Mouse (Mus musculus): ENCODE measurements around the gene Mmaa.

The Mmaa gene

DNA sequence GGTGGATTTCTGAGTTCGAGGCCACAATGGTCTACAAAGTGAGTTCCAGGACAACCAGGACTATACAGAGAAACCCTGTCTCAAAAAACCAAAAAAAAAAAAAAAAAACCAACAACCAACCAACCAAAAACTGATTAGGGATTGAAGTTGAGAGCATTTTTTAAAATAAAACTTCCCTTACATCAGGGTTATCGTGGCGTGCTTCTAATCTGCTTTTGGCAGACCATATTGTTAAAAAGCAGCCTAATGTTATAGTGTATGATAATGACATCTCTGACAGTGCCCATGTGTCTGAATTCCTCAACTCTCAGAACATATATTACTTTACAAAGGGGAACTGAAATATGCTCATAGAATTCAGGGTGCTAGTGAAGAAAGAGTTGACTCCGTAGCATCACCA, 6.5 kb downstream of the Mmaa start:
- DNase-seq (ENCODE audit: low spot score) = no peak

DNA sequence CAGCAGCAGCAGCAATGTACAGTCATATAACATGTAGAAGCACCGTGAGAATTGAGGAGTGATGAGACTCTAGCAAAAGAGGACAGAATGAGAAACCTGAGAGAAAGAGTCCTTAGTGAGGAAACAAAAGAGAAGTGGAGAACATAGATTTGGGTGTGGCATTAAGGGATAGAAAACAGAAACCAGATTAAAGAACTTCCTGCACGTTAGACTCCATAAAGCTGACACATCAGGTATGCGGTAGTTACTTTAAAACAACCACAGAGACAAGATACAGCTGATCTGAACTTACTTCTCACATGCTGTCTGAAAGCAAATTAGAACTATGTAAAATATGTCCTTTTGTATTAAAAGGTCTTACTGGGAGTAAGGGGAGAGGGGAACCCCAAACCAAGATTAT, 8.3 kb downstream of the Mmaa start:
- no peak for DNase-seq (ENCODE audit: low spot score)

GRCm38 (mm10) chr8:79284626-79285025, 10.1 kb downstream of the Mmaa start:
- DNase-seq (ENCODE audit: low spot score) = no peak

DNA sequence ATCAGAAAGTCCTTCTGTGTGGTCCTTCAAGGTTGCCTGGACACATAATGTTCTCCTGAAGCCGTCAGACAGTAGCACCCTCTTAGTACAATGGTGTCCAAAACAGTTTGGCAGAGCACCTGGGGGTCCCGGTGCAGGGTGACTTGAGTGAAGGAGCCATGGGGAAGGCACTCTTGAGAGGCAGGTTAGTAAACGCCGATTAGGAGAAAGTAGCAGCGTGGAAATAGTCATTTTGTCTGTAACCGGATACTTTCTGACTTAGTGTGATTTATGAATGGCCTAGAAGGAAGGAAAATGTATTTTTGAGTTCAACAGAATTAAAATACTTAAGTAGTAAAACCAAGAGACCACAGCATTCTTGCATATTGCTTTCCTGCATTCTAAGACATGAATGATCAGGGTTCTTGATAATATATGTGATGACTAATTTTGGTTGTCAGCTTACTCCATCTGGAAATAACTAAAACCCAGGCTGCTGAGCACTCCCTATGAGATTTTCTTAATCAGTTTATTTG, 13.3 kb downstream of the Mmaa start:
- DNase-seq (ENCODE audit: low spot score) = no peak

DNA sequence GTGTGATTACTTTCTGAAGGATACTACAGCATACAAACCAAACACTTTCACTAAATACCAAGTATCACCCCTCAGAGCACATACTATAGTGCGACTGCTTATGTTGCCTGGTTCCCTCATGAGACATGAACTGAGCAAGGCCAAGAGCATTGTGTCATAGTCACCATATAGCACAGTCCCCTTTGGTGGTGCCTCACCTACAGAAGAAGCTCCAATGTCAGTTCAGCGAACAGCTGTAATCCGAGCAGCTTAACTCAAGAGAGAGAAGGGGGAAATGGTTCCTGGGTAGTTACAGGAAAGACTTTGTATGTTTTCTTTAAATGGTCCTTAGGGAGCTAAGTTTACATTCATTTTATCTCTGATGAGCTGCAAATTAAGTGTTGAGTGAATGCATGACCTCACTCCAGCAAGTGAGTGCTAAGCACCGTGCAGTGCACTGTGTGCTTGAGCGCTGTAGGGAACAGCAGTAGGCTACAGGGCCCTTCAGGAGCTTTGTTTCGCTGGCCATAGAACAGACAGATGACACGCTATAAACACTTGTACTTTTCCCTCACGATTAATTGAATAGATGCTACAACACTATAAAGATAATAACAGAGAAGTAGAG, 17.4 kb downstream of the Mmaa start:
- DNase-seq (ENCODE audit: low spot score) = no peak

GRCm38 (mm10) chr8:79274940-79275339, 19.8 kb downstream of the Mmaa start:
- no peak for DNase-seq (ENCODE audit: low spot score)

DNA sequence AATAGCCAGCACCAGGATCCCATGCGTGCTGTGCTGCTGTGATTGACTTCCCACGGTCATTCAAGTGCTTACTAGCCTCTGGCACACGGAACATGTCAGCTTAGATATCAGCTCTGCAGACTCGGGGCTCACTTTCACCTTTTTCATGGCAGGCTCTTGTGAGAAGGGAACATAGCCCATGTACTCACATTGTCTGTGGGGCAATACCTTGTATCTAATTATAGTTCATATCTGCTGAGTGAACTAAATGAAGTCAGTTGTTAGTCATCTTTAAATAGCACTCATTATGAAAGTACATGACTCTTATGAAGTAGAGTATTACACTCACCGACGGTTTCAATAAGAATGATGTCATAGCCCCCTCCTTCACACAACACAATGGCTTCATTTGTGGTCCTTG, 21.0 kb downstream of the Mmaa start:
- DNase-seq (ENCODE audit: low spot score) = no peak

DNA sequence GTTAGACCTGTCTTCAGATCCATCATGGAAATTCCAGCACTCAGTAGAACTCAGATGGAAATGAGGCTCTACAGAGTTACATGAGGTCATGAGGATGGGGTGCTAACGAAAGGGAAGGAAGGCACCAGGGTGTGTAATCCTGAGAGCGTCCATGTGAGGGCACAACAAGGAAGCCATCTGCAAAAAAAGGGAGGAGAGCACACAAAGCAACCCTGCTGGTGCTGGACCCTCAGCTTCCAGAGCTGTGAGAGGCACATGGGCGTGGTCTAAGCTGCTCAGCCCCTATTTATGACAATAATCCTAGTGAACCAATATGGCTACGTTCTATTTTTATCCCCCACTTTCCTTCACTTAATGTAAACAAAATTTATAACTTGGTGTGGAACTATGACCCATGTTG, 22.1 kb downstream of the Mmaa start:
- DNase-seq (ENCODE audit: low spot score) = no peak

- DNase-seq (ENCODE audit: low spot score) = no peak
Observed at GRCm38 (mm10) chr8:79268921-79269320, 25.8 kb downstream of the Mmaa start.

DNA sequence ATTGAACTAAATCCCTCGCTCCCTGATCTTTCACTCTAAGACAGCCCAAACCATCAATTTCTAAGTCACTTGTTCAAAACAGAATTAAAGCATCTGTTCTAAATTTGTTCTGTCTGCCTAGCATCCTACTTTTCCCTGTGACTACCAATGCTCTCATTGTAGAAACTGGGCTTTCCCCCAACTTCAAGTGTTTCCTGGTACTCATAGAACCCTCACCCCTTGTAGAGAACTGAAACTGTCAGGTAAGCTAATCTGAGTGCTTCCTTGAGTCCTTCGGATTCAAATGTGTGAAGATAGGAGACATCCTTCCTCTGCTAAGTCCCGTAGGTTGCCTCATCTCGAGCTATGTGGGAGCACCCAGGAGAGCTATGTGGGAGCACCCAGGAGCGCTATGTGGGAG, 32.8 kb downstream of the Mmaa start:
- no peak for DNase-seq (ENCODE audit: low spot score)

GRCm38 (mm10) chr8:79256076-79256705, 38.5 kb downstream of the Mmaa start:
- no peak for DNase-seq (ENCODE audit: low spot score)

- no peak for DNase-seq (ENCODE audit: low spot score)
Observed at GRCm38 (mm10) chr8:79253742-79254141, 41.0 kb downstream of the Mmaa start.

DNA sequence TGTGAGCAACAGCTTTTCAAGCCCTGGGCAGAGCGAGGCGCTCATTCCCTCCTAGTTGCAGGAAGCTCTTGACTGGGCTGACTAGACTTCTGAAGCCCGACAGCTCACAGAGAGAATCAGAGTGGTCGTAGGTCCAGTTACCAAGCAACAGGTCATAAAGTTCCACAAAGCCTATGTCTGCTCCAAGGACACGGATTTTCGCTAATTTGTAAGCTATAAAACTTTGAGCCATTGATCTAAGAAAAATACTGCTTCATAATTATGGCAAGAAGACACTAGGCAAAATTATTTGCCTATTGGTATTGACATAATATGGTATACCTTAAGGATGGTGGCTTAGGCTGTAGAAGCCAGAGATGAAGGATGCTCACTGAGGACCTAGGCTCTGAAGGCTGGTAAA, 46.3 kb downstream of the Mmaa start, which contains the start of gene 1700011L22Rik:
Gene 1700011L22Rik (minus strand): TSS at position 101 of the 400 bp plus-strand sequence.
- no peak for DNase-seq (ENCODE audit: low spot score)

DNA sequence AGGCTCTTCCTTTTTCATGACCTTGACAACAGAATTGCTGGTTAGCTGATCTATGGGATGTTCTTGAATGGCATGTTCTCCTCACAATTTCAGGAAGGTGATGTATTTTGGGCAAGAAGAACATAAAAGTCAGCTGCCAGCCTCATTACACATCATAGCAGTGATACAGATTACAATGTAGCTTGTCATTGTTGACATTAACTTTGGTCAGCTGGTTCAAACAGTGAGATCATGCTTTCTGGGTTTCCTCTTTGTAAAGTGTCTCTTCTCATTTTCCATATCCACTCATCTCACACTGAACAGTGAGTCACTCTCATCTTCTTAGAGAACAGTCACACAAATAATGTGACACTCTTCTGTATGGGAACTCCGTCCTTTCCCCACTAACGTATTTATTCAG, 51.3 kb downstream of the Mmaa start:
- no peak for DNase-seq (ENCODE audit: low spot score)

DNA sequence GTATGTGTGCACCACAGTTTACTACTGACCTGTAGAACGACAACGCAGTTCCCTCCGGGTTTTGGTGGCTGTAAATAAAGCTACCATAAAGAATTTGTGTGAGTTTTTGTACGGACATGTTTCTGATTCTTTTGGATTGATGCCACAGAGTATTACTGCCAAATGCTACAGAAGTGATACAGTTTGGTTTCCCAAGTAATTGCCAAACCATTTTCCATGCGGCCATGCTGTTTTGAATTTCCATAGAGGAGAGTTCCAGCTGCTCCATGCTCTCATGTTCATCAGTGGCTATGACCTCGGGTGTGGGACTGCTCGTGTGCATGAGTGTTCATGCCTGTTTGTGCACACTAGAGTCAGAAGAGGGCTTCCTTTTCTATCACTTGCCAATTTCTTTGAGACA, 54.7 kb downstream of the Mmaa start:
- no peak for DNase-seq (ENCODE audit: low spot score)

- no peak for DNase-seq (ENCODE audit: low spot score)
Observed at GRCm38 (mm10) chr8:79239320-79239719, 55.4 kb downstream of the Mmaa start.

- no peak for DNase-seq (ENCODE audit: low spot score)
Observed at GRCm38 (mm10) chr8:79229266-79229888, 65.4 kb downstream of the Mmaa start.

GRCm38 (mm10) chr8:79227916-79228315, 66.8 kb downstream of the Mmaa start:
- DNase-seq (ENCODE audit: low spot score) = no peak

DNA sequence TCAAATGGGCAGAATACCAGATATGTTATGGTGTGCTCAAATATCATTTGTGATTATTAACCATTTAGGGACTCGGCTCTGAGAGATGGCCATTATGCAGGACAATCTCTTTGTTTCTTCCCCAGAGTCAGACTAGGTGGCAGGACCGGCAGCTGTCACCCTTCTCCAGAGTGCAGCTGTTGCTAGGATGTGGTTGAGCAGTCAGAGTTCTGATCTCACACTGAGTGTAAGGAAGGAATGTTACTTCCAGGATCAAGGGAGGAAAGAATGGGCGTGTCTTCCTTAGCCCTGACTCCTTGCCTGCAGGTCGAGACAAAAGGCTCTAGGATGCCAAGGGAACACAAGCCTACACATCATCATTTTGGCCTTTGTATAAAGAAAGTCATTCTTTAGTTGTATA, 67.5 kb downstream of the Mmaa start:
- DNase-seq (ENCODE audit: low spot score) = no peak

- DNase-seq (ENCODE audit: low spot score) = no peak
Observed at GRCm38 (mm10) chr8:79226046-79226445, 68.7 kb downstream of the Mmaa start.

DNA sequence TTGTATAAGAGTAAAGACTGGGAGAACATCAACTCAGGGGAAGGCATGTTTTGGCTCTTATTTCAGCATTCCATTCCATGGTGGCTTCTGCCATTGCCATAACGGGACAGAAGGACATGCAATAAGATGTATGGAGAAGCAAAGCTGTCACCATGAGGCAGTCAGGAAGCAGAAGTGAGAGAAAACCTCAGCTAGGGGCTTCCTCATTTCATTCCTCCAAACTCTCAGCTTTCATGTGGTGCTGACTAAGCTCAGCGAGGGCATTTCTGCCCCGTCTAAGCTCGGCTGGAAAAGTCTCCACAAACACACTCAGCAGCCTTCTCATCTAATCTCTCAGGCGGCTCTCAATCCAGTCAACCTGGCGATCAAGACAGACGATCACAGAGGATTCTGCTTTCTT, 69.2 kb downstream of the Mmaa start:
- no peak for DNase-seq (ENCODE audit: low spot score)

GRCm38 (mm10) chr8:79224363-79224762, 70.4 kb downstream of the Mmaa start:
- DNase-seq (ENCODE audit: low spot score) = no peak

- no peak for DNase-seq (ENCODE audit: low spot score)
Observed at GRCm38 (mm10) chr8:79222752-79223141, 72.0 kb downstream of the Mmaa start.

Data from left cerebral cortex, adult 11 months (tissue).